Mouse (Mus musculus) embryonic facial prominence, embryonic 12.5 days (tissue): ENCODE measurements around the gene Cir1. TPM values are rescaled to one million over a fixed set of nuclear protein-coding genes. Genes with fewer than 3 reads are reported as not detected.

Experiments used
- ATAC-seq: fragments of 200-750 bp; cut with Nextera tagmentation; 2 replicates; pipeline ENCODE4 v1.8.0; 2017; ENCODE audit not compliant: insufficient number of reproducible peaks, insufficient read depth, low FRiP score, low TSS enrichment
- H3K27ac ChIP-seq: fragments of 300-500 bp; sonication (generic); 2 replicates; pipeline ENCODE4 v1.5.1; 2016; ENCODE audit warnings: mild to moderate bottlenecking
- H3K27me3 ChIP-seq: fragments of 300-500 bp; sonication (generic); 2 replicates; pipeline ENCODE4 v1.6.1; 2016; ENCODE audit warnings: mild to moderate bottlenecking, moderate library complexity
- H3K36me3 ChIP-seq: fragments of 300-500 bp; sonication (generic); 2 replicates; pipeline ENCODE4 v1.6.1; 2016; ENCODE audit warnings: mild to moderate bottlenecking
- H3K4me1 ChIP-seq: fragments of 300-500 bp; sonication (generic); 2 replicates; pipeline ENCODE4 v1.6.1; 2016
- H3K4me2 ChIP-seq: fragments of 300-500 bp; sonication (generic); replicated peaks from 2 replicates; pipeline ENCODE4 v1.6.1; 2016; ENCODE audit warnings: mild to moderate bottlenecking, moderate library complexity
- H3K4me3 ChIP-seq: fragments of 300-500 bp; sonication (generic); 2 replicates; pipeline ENCODE4 v1.5.1; 2016; ENCODE audit warnings: mild to moderate bottlenecking
- H3K9ac ChIP-seq: fragments of 300-500 bp; sonication (generic); 2 replicates; pipeline ENCODE4 v1.6.1; 2016; ENCODE audit warnings: mild to moderate bottlenecking, moderate library complexity
- H3K9me3 ChIP-seq: fragments of 300-500 bp; sonication (generic); 2 replicates; pipeline ENCODE4 v1.6.1; 2016; ENCODE audit warnings: mild to moderate bottlenecking, moderate library complexity
- WGBS: fragments of 180-500 bp; shearing (Covaris S2); methylation state at CpG from one replicate; pipeline ENCODE4 v1.1.7; 2016; 5-methylcytosine and 5-hydroxymethylcytosine counted together
- polyA plus RNA-seq: library from polyadenylated mRNA; unstranded; fragments of >200 nt; fragmentation: Nextera tagmentation; extraction: Ambion mirVana; gene quantifications from 2 replicates; pipeline ENCODE4 v1.2.1, GENCODE M21; 2016

Cir1 gene
- polyA plus RNA-seq, 1 experiment from 2014 or later: 29.7 TPM

DNA sequence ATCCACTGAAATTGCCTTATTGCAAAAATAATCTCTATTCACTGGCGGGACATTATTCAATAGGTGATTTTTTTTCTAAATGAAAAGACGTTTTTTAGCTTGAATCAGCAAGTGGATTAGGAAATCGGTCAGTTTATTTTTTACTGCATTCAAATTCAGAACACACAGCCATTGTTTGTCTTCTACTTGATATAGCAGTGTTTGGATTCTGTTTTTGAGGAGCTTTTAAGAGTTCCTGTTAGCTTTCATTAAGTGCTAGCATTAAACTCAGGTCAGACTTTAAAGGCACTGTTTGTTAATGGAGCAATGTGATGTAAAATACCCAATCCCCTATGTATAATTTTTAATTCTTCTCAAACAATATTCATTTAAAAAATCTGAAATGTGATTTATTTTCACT lies 13.7 kb downstream of the Cir1 start:
- WGBS: 90% methylated on average over 3 of the region's 3 CpGs
- Histone ChIP-seq H3K27me3 (no peaks in the 10 kb centered on the region), H3K4me1 (no peaks in the 10 kb centered on the region), H3K4me3 (no peak overlapping the region), H3K36me3 (peaks cover 29% of the 10 kb centered on the region), H3K9ac (no peak overlapping the region), H3K27ac (no peak overlapping the region), H3K9me3 (no peaks in the 10 kb centered on the region), H3K4me2 (no peak overlapping the region)
- ATAC-seq: no peak

DNA sequence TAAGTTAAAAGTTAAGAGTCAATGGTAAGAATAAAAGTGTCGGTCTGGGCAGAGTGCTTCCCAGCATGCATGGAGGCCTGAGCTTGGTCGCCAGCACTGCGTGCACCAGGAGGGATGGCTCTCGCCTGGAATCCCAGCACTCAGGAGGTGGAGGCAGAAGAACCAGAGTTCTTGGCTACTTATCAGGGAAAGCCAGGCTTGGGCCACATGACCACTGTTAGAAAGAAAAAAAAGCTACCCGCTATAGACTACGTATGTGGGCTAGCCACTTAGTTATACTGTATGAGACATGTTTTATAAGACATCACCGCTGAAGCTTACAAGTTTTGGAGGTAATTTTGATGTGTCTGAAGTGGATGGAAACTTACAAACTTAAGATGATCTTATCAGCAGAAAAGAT lies 14.3 kb downstream of the Cir1 start:
- H3K4me2 ChIP-seq: no peak overlapping the region
- peaks cover 26% of the 10 kb centered on the region for H3K36me3 ChIP-seq
- no peaks in the 10 kb centered on the region for H3K27me3 ChIP-seq
- H3K27ac ChIP-seq: no peak overlapping the region
- no peak for ATAC-seq
- 81% methylated on average over 7 of the region's 7 CpGs for WGBS
- no peak overlapping the region for H3K4me3 ChIP-seq
- H3K4me1 ChIP-seq: no peaks in the 10 kb centered on the region
- H3K9me3 ChIP-seq: no peaks in the 10 kb centered on the region
- no peak overlapping the region for H3K9ac ChIP-seq

DNA sequence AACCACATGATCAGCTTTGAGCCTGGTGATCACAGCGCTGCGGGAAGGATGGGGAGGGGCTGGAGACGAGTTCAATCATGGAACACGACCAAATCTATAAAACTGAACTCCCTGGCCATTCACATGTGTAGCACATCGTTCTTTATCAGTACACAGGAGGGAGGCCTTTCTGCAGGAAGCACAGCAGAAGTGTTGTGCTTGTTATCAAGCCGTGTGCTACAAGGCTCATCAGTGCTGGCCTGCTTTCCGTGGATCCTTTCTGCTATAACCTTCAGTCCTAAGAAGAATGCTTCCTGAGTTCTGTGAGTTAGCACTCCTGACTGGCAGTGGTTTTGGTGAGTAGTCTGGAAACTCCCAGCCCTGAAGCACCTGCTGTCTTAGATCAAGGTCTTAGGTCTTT lies 17.5 kb downstream of the Cir1 start:
- Histone ChIP-seq H3K27ac (no peak overlapping the region), H3K4me2 (no peak overlapping the region), H3K9ac (no peak overlapping the region), H3K9me3 (no peaks in the 10 kb centered on the region), H3K4me1 (no peaks in the 10 kb centered on the region), H3K27me3 (no peaks in the 10 kb centered on the region), H3K4me3 (no peak overlapping the region), H3K36me3 (peaks cover 28% of the 10 kb centered on the region)
- no peak for ATAC-seq
- 84% methylated on average over 7 of the region's 7 CpGs for WGBS

DNA sequence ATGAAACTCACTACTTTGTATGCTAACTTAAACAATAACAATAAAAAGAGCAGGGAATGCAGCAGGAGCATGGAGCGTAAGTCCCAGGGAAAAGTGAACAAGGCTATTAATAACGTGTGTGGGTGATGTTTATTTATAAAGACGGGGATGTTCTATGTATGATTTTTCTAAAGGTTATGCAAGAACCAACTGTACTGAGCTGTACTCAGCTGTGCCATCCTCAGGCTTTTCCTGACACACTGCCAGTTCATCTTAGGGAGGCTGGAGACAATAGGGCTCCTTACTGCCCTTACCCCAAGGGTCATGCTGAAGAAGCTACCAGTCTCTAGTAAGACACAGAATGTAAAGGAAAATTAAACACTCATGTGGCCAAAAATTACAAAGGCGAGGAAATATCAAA lies 21.4 kb downstream of the Cir1 start:
- Histone ChIP-seq H3K9me3 (no peaks in the 10 kb centered on the region), H3K4me2 (no peak overlapping the region), H3K27ac (no peak overlapping the region), H3K4me3 (no peak overlapping the region), H3K9ac (no peak overlapping the region), H3K4me1 (no peaks in the 10 kb centered on the region), H3K36me3 (peaks cover 32% of the 10 kb centered on the region), H3K27me3 (no peaks in the 10 kb centered on the region)
- ATAC-seq: no peak
- 81% methylated on average over 4 of the region's 4 CpGs for WGBS

DNA sequence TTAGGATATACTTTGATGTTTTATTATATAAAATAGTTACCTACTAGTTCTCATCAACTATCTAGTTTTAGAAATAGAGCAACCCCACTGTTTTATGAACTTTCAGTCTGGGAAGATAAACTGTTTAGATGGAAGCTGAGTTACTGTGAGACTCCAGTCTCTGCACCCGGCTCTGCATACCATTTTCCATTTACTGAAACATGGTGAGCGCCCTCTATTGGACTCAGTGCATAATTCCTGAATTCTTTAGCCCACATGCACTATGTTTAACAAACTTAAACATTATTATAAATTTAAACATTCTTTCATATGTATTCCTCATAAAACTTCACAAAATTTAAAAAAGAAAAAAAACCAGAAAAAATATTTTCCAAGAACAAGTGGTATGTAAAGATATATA lies 26.9 kb downstream of the Cir1 start:
- Histone ChIP-seq H3K9ac (no peak overlapping the region), H3K9me3 (no peaks in the 10 kb centered on the region), H3K4me1 (0 out of 2 replicates have a peak, but pooled peaks cover 4% of the 10 kb centered on the region), H3K27me3 (peaks cover 15% of the 10 kb centered on the region), H3K36me3 (peaks cover 15% of the 10 kb centered on the region), H3K4me3 (no peak overlapping the region), H3K4me2 (no peak overlapping the region), H3K27ac (no peak overlapping the region)
- WGBS: 10% methylated on average over 2 of the region's 2 CpGs
- ATAC-seq: no peak

GRCm38 (mm10) chr2:73281707-73282106 lies 30.8 kb downstream of the Cir1 start:
- no peak for ATAC-seq
- 8% methylated on average over 7 of the region's 7 CpGs for WGBS

GRCm38 (mm10) chr2:73281048-73281661 lies 31.3 kb downstream of the Cir1 start:
- H3K4me2 ChIP-seq: peak overlapping the region; percentile 23; the same call in 1 of the 2 replicates
- no peaks in the 10 kb centered on the region for H3K36me3 ChIP-seq
- H3K4me3 ChIP-seq: peak overlapping the region; percentile 11; the same call in 1 of the 2 replicates
- H3K9me3 ChIP-seq: no peaks in the 10 kb centered on the region
- no peak overlapping the region for H3K9ac ChIP-seq
- H3K27me3 ChIP-seq: peaks cover 39% of the 10 kb centered on the region
- H3K27ac ChIP-seq: no peak overlapping the region
- peaks cover 22% of the 10 kb centered on the region for H3K4me1 ChIP-seq
- 7% methylated on average over 22 of the region's 22 CpGs for WGBS
- ATAC-seq: no peak

More at GRCm38 (mm10) chr2:73281707-73282106, 30.8 kb downstream of the Cir1 start:
- Histone ChIP-seq H3K4me1 (peaks cover 22% of the 10 kb centered on the region), H3K27me3 (peaks cover 39% of the 10 kb centered on the region), H3K27ac (no peak overlapping the region), H3K9me3 (no peaks in the 10 kb centered on the region), H3K4me2 (no peak overlapping the region), H3K36me3 (no peaks in the 10 kb centered on the region), H3K4me3 (no peak overlapping the region), H3K9ac (no peak overlapping the region)

DNA sequence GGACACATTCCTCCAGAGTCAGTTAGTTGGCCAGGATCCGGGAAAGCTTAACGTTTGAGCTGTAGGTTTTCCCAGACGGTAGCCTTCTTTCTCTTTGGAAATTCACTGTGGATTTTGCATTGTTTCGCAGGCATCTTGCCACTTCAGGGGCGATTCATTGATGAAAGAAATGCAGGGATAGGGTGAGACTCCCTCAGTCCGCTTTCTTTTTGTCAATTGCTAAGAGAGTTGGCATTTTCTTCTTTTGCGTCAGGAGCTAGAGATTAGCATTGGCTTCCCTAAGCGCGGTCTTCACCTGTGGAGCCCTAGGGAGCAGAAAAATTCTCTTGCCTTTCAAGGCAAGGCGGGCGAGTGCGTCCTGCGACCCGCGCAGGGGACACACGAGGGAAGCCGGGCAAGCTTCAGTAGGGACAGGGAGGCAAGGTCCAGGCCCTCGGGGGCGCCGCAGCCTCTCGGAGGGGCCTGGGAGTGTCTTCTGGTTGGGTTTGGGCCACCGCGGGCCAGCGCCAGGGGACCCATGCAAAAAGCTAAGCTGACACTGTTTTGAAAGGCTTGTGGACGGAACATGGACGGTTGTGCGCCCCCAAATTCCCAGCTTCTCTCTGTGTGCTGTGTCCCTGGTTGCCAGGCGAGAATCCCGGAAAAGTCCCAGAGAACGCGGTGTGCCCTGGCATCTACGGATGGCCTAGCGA lies 32.0 kb downstream of the Cir1 start:
- Histone ChIP-seq H3K4me3 (peak overlapping the region; percentile 11; the same call in 1 of the 2 replicates), H3K4me2 (peak overlapping the region; percentile 23; the same call in 1 of the 2 replicates), H3K27ac (no peak overlapping the region), H3K4me1 (peaks cover 22% of the 10 kb centered on the region), H3K9me3 (no peaks in the 10 kb centered on the region), H3K27me3 (peaks cover 39% of the 10 kb centered on the region), H3K36me3 (no peaks in the 10 kb centered on the region), H3K9ac (no peak overlapping the region)
- no peak for ATAC-seq
- WGBS: 1% methylated on average over 33 of the region's 33 CpGs

GRCm38 (mm10) chr2:73279271-73280038 lies 33.0 kb downstream of the Cir1 start:
- Histone ChIP-seq H3K4me3 (peak overlapping the region; percentile 17; the same call in 1 of the 2 replicates), H3K4me1 (peaks cover 22% of the 10 kb centered on the region), H3K4me2 (peak overlapping the region; percentile 37), H3K27me3 (peaks cover 41% of the 10 kb centered on the region), H3K36me3 (no peaks in the 10 kb centered on the region), H3K9me3 (no peaks in the 10 kb centered on the region), H3K27ac (no peak overlapping the region), H3K9ac (0 out of 2 replicates have a peak overlapping the region, but pooled peaks have one; percentile 9)
- WGBS: under 1% methylated on average over 31 of the region's 31 CpGs
- ATAC-seq: no peak

- Histone ChIP-seq H3K36me3 (no peaks in the 10 kb centered on the region), H3K4me2 (peak overlapping the region; percentile 37), H3K27ac (no peak overlapping the region), H3K9ac (0 out of 2 replicates have a peak overlapping the region, but pooled peaks have one; percentile 9), H3K4me3 (peak overlapping the region; percentile 17; the same call in 1 of the 2 replicates), H3K4me1 (peaks cover 28% of the 10 kb centered on the region), H3K9me3 (no peaks in the 10 kb centered on the region), H3K27me3 (peaks cover 47% of the 10 kb centered on the region)
- WGBS: under 1% methylated on average over 17 of the region's 17 CpGs
- ATAC-seq: 0 out of 2 replicates have a peak, but pooled peaks have one; percentile 30
Observed at GRCm38 (mm10) chr2:73278869-73279268, 33.6 kb downstream of the Cir1 start.

DNA sequence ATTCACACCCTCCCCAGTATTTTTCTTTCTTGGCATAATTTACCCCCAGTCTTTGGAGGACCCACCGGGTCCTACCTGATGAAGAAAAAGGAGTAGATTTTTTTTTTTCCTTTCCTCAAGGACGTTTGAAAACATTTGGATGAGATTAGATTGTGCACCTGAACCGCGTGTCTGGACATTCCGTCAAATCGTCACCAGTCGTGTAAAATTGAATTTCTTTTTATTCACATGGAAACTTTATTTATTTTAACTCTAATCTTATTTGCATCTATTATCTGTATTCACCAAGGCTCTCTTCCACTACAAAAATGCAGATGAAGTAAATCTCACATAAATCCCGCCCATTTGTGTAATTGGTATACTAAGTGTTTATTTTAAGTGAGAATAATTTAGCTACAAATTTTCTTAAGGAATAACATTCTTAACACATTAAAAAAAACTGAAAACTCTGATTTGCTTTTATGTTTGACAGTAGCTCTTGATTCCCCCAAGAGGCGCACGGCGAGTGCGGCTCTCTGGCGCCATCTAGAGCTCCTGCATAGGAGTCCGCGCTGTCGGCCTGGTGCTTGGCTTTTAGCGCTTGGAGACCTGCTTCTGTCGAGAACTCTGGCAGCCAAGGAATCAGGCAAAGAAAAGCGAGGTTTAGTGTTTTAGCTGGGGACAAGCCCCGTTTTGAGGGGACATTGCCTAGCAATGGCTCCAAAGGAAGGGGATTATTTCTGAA lies 34.2 kb downstream of the Cir1 start:
- no peak overlapping the region for H3K4me3 ChIP-seq
- H3K9me3 ChIP-seq: no peaks in the 10 kb centered on the region
- peaks cover 34% of the 10 kb centered on the region for H3K4me1 ChIP-seq
- WGBS: 2% methylated on average over 20 of the region's 20 CpGs
- 0 out of 2 replicates have a peak overlapping the region, but pooled peaks have one; percentile 9 for H3K9ac ChIP-seq
- H3K36me3 ChIP-seq: no peaks in the 10 kb centered on the region
- H3K27ac ChIP-seq: no peak overlapping the region
- ATAC-seq: no peak
- H3K27me3 ChIP-seq: peaks cover 53% of the 10 kb centered on the region
- peak overlapping the region; percentile 37 for H3K4me2 ChIP-seq
